Mouse (Mus musculus): ENCODE measurements around the gene Foxo1. TPM values are rescaled to one million over a fixed set of nuclear protein-coding genes. Genes with fewer than 3 reads are reported as not detected.

Foxo1 gene
- polyA plus RNA-seq, 1 experiment, result 8.9 TPM

DNA sequence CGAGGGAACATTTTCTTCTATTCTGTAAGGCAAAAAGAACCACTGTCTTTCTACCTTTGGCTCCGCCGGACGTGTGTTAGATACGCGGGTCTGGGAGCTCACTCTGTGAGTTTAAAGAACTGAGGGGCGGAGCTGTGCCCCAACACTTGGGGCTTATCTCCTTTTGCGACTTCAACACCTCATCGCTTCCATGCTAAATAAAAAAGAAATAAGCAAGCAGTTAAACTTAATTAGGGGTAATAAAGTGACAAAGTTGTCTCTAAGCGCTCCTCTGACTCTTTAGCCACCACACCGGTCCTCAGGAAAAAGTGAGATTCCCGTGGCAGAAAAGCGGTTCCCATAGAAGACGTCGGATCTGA lies 864 bp upstream of the Foxo1 start:
- no peak for DNase-seq (ENCODE audit: extremely low spot score in 1 of 2, low spot score in 1 of 2)

GRCm38 (mm10) chr3:52268487-52268736 lies 276 bp downstream of the Foxo1 start:
- DNase-seq (ENCODE audit: extremely low spot score in 1 of 2, low spot score in 1 of 2), result no peak

GRCm38 (mm10) chr3:52268737-52269513 lies 789 bp downstream of the Foxo1 start:
- no peak for DNase-seq (ENCODE audit: extremely low spot score in 1 of 2, low spot score in 1 of 2)

DNA sequence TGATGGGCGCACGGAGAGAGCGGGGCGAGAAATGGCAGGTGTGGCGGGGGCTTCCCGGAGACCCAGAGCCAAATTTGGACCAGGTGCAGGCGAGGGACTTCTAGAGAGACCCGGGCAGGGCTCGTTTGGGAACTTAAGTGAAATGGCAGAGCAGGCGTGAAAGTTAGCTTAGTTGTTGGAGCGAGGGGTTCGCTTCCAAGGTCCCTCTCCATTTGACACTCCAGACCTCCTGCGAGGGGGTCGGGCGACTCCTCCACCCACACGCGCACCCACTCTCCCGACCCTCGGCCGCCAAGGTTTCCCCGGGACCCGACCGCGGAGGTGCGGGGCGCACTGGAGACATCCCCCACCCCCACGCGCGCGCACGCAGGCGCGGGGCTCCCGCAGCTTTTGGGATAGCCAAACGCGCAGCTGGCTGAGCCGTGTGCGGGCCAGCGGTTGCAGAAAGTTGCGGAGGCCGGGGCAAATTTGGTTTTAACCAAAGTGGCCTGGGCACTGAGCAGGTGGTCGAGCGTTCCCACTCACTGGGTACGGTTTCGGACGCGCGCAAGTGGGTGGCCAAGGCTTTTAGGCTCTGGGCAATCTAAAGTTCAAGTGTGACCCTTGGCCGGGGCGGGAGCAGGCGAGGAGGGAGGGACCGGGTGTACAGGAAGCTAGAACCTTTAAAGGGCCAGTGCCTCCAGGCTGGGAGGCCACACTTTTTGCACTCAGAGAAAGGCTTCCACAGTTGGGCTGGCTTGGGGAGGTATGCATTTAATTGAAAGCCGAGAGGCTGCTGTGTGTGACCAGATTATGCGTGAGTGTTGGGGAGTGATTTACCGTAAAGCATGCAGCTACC lies 1.6 kb downstream of the Foxo1 start:
- DNase-seq (ENCODE audit: extremely low spot score in 1 of 2, low spot score in 1 of 2), result peak in 1 of 2 experiments; percentile 38

- DNase-seq (ENCODE audit: extremely low spot score in 1 of 2, low spot score in 1 of 2), result no peak
These were observed 2.4 kb downstream of the Foxo1 start for GRCm38 (mm10) chr3:52270511-52270910.

DNA sequence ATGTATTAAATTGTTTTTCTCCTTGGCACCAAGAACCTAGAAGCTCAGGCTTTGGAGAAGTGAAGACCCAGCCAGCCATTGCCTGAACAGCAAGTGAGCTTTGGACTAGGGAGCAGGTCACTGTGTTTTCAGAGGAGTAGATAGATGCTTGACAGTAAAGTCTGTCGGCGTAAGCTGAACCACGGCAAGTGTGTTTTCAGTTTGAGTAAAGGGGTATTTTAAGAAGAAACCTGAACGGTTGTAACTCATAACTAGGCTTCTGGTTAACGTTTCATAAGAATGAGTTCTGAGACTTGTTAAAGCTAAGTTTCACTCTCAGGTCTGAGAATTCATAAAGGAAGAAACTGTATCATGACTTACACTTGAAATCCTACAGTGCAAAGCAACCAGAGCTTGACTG lies 3.2 kb downstream of the Foxo1 start:
- DNase-seq (ENCODE audit: extremely low spot score in 1 of 2, low spot score in 1 of 2), result no peak

GRCm38 (mm10) chr3:52272376-52272865 lies 4.3 kb downstream of the Foxo1 start:
- DNase-seq (ENCODE audit: extremely low spot score in 1 of 2, low spot score in 1 of 2), result no peak

DNA sequence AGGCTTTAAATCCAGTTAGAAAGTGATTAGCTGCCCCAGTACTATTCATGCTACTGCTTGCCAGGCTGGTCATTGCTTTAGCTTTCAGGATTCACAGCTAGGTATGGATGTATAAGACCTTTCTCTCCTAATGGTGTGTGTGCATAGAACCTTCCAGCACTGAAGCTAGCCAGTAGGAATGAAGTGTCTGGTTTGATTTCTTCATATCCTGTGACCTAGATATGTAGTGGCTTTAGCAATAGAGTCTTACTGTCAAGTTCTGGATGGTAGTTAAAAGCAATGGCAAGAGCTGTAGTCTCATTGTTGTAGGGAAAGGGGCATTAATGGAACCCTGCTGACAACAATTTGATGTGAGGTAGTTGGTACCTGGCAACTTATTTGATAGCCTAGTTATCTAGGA lies 6.3 kb downstream of the Foxo1 start:
- no peak for DNase-seq (ENCODE audit: extremely low spot score in 1 of 2, low spot score in 1 of 2)

- DNase-seq (ENCODE audit: extremely low spot score in 1 of 2, low spot score in 1 of 2), result no peak
These were observed 7.0 kb downstream of the Foxo1 start for GRCm38 (mm10) chr3:52275037-52275555.

DNA sequence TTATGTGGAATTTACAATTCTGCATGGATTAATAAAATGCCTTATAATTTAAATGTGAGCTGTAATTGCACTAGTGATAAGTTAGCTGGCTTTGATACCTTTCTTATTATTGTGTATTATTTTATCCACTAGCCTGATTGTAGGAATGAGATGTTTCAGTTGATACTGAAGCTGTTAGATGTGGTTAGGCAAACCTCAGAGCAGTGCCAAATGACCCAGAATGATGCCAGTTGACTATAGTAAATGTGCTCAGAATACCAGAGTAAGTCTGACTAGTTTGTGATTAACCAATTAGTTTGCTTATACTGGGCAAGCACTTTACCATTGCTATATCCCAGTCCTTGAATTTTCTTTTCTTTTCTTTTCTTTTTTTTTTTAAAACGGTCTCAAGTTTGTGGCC lies 12.5 kb downstream of the Foxo1 start:
- DNase-seq (ENCODE audit: extremely low spot score in 1 of 2, low spot score in 1 of 2), result no peak

- no peak for DNase-seq (ENCODE audit: extremely low spot score in 1 of 2, low spot score in 1 of 2)
These were observed 13.7 kb downstream of the Foxo1 start for GRCm38 (mm10) chr3:52281882-52282281.

DNA sequence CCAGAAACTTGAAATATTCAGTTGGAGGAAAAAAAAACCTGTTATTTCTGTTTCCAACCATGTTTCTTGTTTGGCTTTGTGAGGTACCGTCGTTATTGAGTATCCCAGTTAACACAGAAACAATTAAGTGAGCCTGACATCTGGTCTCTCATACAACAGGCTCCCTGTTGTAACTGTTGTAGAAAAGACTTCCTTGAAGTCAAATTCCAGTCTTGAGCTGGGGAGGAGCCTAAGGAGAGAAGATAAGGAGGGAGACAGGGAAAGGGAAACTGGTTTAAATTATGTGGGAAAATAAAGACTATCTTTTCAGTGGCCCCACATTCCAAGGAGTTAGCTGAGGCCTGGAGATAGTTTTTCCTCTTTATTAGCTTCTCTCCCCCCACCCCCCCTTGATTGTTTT lies 14.2 kb downstream of the Foxo1 start:
- DNase-seq (ENCODE audit: extremely low spot score in 1 of 2, low spot score in 1 of 2), result no peak

GRCm38 (mm10) chr3:52283521-52283920 lies 15.4 kb downstream of the Foxo1 start:
- DNase-seq (ENCODE audit: extremely low spot score in 1 of 2, low spot score in 1 of 2), result no peak

- no peak for DNase-seq (ENCODE audit: extremely low spot score in 1 of 2, low spot score in 1 of 2)
These were observed 22.7 kb downstream of the Foxo1 start for GRCm38 (mm10) chr3:52290811-52291210.

GRCm38 (mm10) chr3:52292498-52292897 lies 24.4 kb downstream of the Foxo1 start:
- DNase-seq (ENCODE audit: extremely low spot score in 1 of 2, low spot score in 1 of 2), result no peak

DNA sequence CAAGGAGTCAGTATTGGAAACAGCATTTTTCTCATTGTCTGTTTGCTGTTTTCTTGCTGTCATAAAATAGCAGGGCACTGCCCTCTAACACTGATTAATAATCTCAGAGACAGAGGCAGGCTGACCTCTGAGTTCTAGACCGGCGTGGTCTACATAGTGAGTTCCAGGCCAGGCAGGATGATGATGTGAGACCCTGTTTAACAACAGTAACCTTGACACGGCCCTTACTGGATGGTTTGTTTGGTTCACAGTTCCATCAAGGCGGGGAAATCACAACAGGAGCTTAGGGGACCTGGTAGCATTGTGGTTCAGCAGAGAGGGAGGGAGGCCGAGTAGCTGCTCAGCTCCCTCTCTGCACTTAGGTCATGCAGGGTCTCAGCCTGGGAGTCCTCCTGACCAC lies 25.8 kb downstream of the Foxo1 start:
- no peak for DNase-seq (ENCODE audit: extremely low spot score in 1 of 2, low spot score in 1 of 2)

DNA sequence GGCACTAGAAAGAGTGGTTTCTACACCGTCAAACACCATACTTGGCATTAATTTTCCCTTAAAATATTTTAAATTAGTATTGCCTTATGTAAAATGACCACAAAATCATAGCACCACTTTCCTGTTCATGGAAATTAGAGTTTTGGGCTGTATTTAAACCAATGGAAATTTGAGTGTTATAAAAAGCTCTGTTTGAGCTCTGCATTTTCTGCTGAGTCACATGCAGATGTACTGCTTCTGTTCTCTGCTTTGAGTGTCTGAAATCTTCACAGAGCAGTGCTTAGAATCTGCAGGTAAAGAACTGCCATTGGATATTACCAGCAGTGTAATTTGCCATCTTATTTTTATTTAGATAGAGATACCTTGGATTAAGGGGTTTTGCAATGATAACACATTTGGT lies 27.6 kb downstream of the Foxo1 start:
- DNase-seq (ENCODE audit: extremely low spot score in 1 of 2, low spot score in 1 of 2), result no peak

DNA sequence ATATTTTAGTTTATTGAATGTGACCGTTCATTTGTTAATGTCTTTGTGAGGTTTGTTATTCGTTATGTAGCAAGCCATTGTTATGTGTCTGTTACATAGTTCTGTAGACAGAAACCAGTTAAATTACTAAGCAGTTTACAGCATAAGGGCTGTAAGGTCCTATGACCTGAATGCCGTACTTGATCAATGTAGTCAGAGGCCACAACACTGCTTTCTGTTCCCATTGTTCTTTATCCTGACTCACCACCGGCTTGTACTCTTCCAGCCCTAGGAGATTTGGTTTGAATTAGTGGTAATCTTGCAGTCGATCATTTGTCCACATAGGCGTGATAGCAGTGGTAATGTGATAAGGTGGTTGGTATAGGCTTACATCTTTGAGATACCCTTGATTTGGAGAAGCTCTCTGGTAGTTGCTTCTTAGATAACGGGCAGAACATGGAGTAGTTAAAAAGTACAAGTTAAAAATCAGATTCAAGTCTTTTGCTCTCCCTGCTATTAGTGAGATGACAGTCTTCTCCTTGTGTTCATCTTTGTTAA lies 28.2 kb downstream of the Foxo1 start:
- no peak for DNase-seq (ENCODE audit: extremely low spot score in 1 of 2, low spot score in 1 of 2)

GRCm38 (mm10) chr3:52297291-52298018 lies 29.3 kb downstream of the Foxo1 start:
- DNase-seq (ENCODE audit: extremely low spot score in 1 of 2, low spot score in 1 of 2), result peak in 1 of 2 experiments; percentile 16

DNA sequence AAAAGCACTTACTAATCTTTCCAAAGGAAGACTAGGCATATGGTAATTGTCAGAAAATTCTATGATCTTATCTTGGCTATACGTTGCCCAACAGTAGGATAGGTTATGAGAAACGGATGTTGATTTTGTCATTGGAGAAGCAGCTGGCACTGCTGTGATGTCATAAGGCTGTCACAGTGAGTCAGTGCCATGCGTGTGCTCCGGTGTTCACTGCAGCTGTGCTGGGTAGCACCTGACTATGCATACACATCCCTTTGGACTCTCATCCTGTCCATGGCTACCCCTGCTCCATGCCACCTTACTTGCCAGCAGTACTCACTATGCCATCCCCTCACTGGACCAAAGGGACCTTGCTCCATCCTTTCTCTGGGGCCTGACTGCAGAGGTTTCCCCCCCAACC lies 30.5 kb downstream of the Foxo1 start:
- DNase-seq (ENCODE audit: extremely low spot score in 1 of 2, low spot score in 1 of 2), result no peak

DNA sequence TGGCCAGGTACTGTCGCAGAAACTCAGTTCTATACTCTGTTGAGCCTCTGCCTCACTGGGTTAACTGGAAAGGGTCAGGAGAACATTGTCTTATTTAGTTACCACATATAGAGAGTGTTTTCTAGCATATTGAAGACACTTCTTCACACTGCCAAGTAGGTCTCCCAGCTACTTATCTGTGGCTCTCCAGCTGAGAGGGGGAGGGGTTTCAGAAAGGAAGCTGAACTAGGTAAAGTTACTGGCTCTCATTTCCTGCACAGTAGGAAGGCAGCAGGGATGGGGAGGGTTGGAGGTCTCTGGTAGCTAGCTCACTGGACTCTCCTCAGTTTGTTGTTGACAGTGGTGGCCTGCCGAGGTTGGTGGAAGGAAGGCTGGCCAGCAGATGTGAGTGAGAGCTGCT lies 31.2 kb downstream of the Foxo1 start:
- DNase-seq (ENCODE audit: extremely low spot score in 1 of 2, low spot score in 1 of 2), result no peak
